Comparison of ENCODE assay signal across 9 mouse cellular contexts in the genomic region with DNA sequence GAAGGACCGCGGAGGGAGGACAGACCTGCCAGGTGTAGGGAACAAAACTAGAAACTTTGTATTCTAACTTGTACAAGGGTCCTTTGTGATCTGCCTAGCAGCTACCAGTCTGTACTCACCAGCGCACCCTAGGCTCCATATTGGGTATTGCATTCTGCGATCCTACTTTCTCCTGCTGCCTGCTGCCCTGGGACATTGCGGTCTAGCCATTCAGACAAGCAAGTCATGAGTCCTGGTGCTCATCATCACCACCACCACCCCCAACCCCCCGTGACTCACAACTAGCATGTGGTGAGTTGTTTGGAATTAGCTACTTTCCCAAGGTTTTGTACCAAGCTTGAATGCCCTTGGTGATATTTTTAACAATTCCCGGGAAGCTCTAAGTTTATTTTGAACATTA. TPM values are rescaled to one million over a fixed set of nuclear protein-coding genes. Genes with fewer than 3 reads are reported as not detected.
DNase-seq lines count a peak whose midpoint lies in the region; ATAC-seq and TF ChIP-seq lines count a peak whose summit lies in the region.
"Had no signal": no experiment of that assay in that cellular context is flagged by ENCODE, and none has a peak within 500 bp of the region (broad histone marks: within the 10 kb centered on the region; RNA-seq: fewer than 3 reads in every experiment).

No protein-coding gene starts in this region.

- TF ChIP-seq CTCF in gastrocnemius, adult 2 months (IDR thresholded peaks at IDR 0.05), result peak; percentile 70
- peak; percentile 81 for TF ChIP-seq CTCF in liver, postnatal 0 days (IDR thresholded peaks at IDR 0.05; ENCODE audit: low read depth)

- no peak overlapping the region for H3K4me2 ChIP-seq in liver, postnatal 0 days (ENCODE audit: low read depth, low read length)
- H3K4me2 ChIP-seq: limb, embryonic 12.5 days had no signal

- no peak for ATAC-seq in liver, postnatal 0 days

- no peaks in the 10 kb centered on the region for H3K27me3 ChIP-seq in liver, postnatal 0 days (ENCODE audit: insufficient read depth, low read length)
- H3K27me3 ChIP-seq: limb, embryonic 12.5 days had no signal

- TF ChIP-seq EP300 in liver, postnatal 0 days (IDR thresholded peaks at IDR 0.05; ENCODE audit: low read depth), result no peak

- no peak overlapping the region for H3K27ac ChIP-seq in gastrocnemius, adult 2 months
- H3K27ac ChIP-seq in liver, postnatal 0 days (ENCODE audit: low read depth), result no peak overlapping the region
- H3K27ac ChIP-seq: limb, embryonic 12.5 days had no signal

- intact Hi-C loops in gastrocnemius, adult 2 months (cut with DNase I), result no loop called here

- peak; percentile 85 for DNase-seq in CD4-positive, CD25-positive, alpha-beta regulatory T cell, adult 2 months (ENCODE audit: low read depth, low spot score)
- peak; percentile 78 for DNase-seq in R1 (ENCODE audit: low read depth, low spot score)
- DNase-seq in cerebellum, postnatal 14 days, result peak; percentile 71 to 85
- DNase-seq in gastrocnemius, adult 2 months, result peak; percentile 65
- peak; percentile 75 for DNase-seq in kidney, postnatal 14 days
- peak; percentile 74 for DNase-seq in liver, postnatal 0 days
- peak; percentile 70 for DNase-seq in ovary, postnatal 36 days (ENCODE audit: low spot score)
- peak; percentile 72 for DNase-seq in urinary bladder, postnatal 14 days (ENCODE audit: low spot score)

- H3K36me3 ChIP-seq in liver, postnatal 0 days (replicated peaks; ENCODE audit: insufficient read depth, low read length), result no peaks in the 10 kb centered on the region
- H3K36me3 ChIP-seq: limb, embryonic 12.5 days had no signal

- 28% methylated on average over 7 of the region's 7 CpGs for WGBS in liver, postnatal 0 days (ENCODE audit: insufficient replicate concordance)

- H3K4me1 ChIP-seq in liver, postnatal 0 days (ENCODE audit: insufficient read depth), result no peaks in the 10 kb centered on the region

- H3K4me3 ChIP-seq in gastrocnemius, adult 2 months, result no peak overlapping the region
- no peak overlapping the region for H3K4me3 ChIP-seq in liver, postnatal 0 days (ENCODE audit: low read depth, low read length)
- H3K4me3 ChIP-seq: limb, embryonic 12.5 days had no signal

- no peaks in the 10 kb centered on the region for H3K9me3 ChIP-seq in liver, postnatal 0 days (ENCODE audit: low read length)
- H3K9me3 ChIP-seq: limb, embryonic 12.5 days had no signal

- H3K9ac ChIP-seq in liver, postnatal 0 days (replicated peaks), result no peak overlapping the region
- H3K9ac ChIP-seq: limb, embryonic 12.5 days had no signal

RNA-seq across cellular contexts. Expression of gene Hmcn1, which starts 17.8 kb away (rescaled TPM):
- total RNA-seq in gastrocnemius, adult 2 months (2021), result 1 to 10 TPM; 5.0 to 5.8 TPM
- 2.4 and 2.8 TPM in 2 replicates for polyA plus RNA-seq in liver, postnatal 0 days (2015; fragmentation: Nextera tagmentation; extraction: Ambion mirVana)
